Mouse (Mus musculus) MN1 (cell line): Measurements from ENCODE around the gene Cyp39a1.

Experiments
- DNase-seq: peaks from one replicate; pipeline ENCODE4 v3.0.0-alpha.2; 2016; ENCODE audit warnings: low spot score

The Cyp39a1 gene

DNA sequence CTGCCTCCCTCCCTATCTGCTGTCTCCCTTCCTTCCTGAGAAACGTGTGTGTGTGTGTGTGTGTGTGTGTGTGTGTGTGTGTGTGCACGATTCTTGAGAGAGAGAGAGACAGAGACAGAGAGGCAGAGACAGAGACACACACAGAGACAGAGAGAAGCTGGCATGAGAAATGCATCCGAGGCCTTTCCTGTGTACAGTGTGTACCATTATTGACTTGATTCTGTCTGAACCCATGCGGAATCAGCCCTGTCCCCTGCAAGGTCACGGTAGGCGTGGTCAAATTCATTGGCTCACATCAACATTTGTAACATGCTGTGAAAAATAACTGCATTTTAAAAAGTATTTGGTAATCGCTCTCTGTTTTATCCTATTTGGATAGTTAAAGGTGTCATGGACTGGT, 16.9 kb downstream of the Cyp39a1 start:
- DNase-seq: no peak

DNA sequence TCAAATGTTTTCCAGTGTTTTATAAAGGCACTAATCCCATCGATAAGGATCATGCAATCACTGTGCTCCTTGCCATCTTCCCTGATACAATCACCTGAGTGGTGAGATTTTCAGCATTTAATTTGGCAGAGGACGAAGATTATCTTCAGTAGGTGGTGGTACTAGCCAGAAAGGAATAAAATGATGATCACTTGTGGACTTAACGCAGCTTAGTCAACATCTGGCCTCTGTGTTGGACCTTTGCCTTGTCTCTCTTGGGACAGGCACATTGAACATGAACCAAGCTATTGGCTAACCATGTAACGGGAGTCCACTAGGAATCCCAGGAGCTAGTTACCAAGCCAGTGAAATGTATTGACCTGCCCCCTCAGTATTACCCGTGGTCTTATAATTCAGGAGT, 17.4 kb downstream of the Cyp39a1 start:
- no peak for DNase-seq

DNA sequence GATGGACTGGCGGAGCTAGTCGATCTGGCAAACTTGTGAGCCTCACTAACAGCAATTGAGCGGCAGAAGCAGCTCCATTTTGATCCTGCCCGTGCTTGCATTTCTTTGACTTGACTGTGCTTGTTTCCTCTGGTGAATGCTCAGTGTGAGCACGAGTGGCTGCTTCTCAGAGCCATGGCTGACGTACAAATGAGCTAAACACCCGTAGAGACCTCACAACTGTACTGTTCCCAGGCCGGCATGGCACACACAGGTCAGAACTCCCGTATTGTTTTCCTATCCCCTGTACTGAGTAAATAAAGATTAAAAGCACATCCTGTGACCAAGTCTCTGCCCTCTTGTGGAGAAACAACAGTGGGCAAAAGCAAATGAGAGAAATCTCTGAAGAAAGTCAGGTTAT, 22.4 kb downstream of the Cyp39a1 start:
- DNase-seq: no peak

DNA sequence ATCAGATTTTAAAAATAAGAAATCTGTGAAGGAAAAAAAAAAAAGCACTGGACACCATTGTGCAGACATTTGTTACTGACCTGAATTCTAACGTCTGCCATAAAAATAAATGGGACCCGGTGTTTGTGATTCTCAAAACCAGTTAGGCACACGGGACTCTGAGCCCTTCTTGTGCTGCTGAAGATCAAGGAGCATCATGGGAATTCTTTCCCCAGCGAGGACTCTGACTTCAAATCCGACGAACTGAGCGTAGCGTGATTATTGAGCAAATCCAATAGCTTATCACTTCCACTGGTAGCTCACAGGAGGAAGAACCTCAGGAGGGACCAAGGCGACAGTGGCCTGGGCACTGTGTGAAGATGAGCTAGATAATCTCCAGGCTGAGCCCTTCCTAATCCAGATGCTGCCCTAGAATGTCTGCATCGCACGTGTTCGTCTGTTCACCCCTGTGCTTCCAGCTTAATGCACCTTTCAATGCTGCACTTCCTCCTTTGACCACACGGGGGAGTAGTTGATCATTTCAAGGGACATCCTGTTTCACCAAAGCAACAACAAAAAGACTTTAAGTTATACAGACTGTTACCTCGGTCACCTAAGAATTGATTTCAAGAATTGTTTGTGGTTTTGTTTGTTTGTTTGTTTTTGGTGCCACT, 31.9 kb downstream of the Cyp39a1 start:
- DNase-seq: peak; percentile 64

DNA sequence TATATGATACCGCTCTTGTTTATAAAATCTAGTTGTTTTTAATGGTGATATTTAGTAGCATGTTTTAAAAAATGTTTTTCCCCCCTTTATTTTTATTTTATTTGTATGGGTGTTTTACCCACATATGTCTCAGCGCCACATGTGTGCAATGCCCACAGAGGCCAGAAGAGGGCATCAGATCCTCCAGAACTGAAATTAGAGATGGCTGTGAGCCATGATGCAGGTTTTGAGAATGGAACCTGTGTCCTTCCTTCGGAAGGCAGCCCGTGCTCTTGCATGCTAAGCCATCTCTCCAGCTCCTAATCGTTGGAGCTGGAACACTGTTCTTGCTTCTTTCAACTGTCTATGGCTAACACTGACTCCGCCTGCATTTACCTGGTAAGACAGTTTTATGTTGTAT, 33.8 kb downstream of the Cyp39a1 start:
- DNase-seq: no peak

DNA sequence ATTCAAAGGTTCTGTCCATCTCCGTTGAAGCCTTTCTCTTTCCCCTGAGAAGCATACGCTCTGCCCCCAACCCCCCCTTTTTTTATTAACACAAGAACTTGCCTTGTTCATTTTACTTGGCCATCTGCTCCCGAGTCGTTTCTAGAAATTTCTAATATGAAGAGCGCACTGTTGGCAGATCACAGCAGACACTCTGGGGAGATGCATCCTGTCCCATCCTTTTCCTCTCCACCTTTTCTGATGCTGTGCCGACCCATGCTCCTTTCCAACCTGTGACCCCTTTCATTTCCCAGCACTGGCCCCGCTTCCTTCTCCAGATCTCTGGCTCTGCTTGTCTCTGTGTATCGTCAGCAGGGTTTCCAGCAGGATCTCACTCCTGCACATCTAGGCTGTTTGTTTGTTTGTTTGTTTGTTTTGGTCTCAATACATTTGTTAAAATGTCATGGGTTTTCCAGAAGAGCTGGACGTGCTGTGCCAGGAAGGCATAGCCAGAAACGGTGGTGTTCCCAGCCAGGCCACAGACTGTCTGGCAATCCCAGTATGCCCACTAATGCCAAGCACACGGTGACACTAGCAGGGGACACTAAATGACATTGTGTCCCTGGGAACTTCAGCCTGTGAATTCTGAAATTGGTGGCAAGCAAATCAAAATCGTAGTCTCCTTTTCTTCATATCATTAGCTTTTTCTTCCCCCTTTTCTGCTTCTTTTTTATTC, 37.1 kb downstream of the Cyp39a1 start:
- no peak for DNase-seq

DNA sequence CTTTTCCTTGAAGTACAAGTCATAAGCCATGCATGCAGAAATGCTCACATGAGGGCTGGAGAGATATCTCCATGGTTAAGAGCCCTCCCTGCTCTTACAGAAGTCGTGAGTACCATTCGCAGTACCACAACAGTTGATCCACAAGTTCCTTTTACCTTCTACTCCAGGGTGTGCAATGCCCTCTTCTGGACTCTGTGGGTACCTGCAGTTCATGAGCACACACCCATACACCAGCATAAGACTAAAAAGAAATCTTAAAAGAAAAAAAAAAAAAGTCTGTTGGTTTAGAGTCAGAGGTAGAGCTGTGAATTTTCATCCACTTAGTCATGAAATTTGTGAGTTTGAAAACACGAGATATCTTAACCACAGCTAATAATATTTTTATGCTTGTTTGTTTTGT, 39.5 kb downstream of the Cyp39a1 start:
- DNase-seq: no peak

DNA sequence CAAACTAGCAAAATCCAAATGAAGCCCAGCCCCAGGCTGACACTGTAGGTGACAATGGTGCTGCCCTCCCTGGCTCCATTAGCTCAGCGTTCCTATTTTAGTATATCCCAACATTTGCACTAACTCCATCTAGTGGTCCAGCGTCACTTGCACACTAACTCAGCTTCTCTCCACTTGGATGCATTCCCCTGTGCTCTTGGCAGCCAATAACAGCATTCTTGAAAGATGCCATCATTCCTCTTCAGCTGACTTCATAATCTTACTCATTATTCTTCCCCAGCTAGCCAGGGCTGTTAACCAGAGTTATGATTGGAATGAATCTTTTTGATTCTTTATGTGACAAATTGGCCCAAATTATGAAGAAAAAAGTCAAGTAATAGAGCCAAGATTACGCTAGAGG, 40.0 kb downstream of the Cyp39a1 start:
- no peak for DNase-seq

DNA sequence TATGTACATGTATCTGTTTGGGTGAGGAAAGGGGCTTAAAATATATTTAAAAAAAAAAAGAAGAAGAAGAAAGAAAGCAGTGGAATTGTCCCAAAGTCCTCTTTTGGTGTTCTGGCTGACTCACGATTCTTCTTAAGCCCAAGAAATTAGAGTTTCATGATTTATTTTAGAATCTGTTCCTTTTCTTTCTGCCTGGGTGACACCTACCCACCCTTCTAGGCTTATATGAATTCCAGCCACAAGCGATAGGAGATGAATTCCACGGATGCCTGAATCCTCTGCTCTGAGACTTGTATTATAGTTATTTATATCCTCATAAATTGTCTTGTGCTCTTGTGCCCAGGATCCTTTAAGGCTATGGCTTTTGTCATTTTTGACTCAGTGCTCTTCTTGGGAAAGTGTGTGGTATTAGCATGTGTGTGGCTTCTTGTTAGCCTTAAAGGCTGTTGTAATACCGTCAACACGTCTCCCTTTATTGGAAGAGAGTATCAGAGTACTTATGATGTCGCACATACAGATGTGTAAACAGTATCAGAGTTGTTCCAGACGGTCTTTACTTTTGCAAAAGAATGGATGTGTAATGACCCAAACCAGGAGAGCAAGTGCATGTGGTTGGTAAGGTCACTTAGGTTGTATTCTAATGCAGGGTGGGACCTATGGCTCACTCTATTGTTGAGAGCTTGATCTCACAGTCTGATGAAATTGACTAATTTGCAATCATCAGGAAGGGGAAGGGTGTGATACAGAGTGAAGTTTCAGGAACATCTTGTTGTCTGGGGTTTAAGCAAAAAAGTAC, 44.5 kb downstream of the Cyp39a1 start:
- no peak for DNase-seq

DNA sequence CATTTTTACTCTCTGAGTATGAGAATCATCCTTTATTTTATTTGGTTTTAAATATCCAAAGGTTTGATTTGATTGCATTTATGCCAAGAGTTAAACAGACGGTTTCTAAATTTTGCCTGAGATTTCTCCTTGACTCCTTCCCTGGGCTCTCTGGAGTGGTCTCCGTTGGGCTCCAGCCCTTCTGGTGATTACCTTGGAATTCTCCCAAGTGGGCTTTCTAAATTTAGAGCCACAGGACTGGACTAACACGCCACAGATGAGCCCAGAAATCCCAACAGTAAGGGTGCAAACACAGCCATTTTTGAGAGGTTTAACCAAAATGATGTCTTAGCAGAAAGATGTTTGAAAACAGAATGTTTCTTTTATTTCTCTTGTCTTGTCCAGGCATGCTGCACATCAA, 47.0 kb downstream of the Cyp39a1 start:
- DNase-seq: no peak

DNA sequence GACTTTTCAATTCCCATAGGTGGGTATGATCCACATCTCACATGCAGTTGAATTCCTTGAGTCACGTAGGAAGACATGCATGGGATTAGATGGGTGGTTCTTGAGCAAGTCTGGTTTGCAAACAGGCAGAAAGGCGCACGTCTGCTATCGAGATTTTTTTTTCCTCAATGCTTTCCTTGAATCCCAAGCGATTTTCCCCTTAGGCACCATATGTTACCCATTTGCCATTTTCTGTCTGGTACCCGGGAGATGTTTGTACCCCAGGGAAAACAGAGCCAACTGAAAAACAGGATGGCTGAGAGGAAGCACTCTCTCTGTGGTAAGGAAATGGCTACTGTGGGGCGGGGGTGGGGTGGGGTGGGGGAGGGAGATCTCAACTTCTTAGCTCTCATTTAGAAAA, 49.4 kb downstream of the Cyp39a1 start:
- DNase-seq: no peak

DNA sequence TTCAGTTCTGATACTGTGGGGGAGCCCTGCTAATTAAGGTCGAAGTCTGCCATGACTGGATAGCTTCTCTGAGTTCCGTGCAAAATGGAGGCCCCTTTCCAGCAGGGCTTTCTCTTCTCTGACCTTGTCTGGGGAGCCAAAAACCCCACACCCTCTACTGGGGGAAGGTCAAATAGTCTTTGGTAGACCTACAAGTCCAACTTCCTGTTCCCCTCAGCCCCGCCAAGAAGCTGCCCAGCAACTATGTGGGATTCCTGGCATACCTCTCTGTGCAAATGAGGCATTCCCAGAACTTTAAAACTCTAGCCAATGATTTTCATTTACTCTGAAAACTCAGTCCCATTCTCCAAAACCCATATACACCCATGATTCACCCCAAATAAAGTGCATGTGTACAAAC, 52.2 kb downstream of the Cyp39a1 start:
- DNase-seq: no peak

DNA sequence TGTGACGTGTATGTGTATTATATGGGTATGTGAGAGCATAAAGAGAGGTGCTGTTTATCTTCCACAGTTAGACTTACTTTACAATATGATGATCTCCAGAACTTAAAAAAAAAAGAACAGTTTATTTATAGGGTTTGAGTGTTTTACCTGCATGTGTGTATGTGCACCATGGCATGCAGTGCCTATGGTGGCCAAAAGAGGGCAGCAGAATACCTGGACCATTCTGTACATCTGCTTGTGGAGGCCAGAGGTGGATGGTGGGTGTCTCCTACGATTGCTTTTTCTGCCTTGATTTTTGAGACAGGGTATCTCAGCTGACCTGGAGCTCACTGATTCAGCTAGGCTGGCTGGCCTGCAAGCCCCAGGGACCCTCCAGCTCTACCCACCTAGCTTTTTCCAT, 57.3 kb downstream of the Cyp39a1 start:
- DNase-seq: no peak

DNA sequence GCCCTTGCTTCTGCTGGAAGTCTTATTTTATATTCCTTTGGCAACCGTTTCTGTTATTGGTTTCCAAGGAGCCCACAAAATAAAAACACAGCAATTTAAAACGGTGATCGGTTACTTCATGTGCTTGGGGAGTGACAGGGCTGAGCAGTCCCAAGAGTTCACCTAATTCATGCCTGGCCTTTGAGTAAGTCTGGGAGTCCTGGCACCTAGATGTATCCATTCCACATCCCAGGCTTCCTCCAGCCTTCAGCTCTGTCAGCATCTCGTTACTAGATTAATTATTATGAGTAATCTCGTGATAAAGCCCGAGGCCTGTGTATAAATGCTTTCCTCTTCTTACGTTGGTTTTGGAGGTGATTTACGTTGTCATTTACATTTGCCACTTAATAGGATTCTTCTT, 64.1 kb downstream of the Cyp39a1 start:
- no peak for DNase-seq

DNA sequence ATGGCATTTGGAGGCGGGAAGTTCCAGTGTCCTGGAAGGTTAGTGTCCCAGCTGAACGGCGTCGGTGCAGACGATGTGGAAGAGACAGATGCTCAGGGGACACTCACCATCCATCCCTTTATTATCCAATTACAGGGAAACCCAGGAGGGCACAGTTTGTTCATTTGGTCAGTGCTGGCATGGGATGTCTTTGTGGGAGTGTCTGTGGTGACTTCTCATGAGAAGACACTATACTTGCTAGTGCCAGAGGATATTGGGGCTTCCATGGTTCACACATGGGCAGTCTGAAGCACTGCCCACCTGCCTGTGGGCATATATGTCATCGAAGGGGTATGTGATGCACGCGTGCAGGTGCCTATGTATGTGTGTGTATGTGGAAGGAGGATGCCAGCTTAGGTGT, 64.8 kb downstream of the Cyp39a1 start:
- DNase-seq: no peak

DNA sequence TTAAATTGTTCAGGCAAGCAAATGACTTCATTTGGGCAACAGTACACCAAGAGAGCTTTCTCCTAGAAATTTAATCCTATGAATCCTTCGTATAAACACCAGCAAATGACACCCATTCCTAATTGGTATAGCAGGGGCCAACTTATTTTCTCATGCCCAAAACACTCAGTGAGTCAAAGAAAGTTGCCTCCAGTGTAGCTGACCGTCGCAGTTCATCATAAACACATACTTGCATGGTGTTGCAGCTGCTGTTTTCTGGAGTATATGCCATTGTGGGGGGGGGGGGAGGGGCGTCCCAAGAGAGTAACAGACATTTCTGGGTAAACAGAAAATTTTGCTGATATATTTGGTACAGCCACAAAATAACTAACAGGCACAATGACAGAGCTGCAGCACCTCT, 67.0 kb downstream of the Cyp39a1 start:
- DNase-seq: no peak

DNA sequence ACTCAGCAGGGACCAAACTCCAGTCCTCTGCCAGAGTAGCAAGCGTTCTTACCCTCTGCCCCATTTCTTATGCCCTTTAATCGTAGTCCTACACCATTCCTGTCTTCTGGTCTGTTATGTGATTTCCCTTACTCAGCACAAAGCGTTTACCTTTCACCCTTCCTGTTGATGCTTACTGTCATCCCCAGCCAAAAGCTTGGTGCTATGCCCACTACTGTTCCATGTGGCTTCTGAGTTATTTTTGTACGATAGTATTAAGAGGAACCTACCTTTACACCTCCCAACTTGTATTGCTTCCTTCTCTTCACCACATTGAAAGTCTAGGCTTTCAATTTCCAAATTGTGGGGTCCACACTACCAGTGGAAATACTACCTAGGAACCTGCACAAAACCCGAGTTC, 76.7 kb downstream of the Cyp39a1 start:
- DNase-seq: no peak

DNA sequence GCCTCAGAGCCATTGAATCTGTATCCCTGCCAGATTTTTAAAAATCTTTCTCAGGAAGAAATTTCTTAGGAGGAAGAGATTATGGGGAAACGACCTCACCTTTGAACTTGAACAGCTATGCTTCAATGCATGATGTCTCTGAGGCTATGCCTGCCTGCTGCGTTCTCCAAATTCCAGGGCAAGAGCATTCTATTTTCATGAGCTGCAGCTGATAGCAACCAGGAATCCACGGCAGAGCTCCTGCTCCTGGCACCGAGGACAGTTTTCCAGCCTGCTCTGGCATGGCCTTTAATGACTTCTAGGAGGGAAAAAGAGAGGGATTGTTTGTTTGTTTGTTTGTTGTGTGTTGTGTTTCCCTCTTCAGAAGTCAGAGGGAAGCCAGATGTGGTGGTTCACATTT, 77.2 kb downstream of the Cyp39a1 start:
- no peak for DNase-seq

DNA sequence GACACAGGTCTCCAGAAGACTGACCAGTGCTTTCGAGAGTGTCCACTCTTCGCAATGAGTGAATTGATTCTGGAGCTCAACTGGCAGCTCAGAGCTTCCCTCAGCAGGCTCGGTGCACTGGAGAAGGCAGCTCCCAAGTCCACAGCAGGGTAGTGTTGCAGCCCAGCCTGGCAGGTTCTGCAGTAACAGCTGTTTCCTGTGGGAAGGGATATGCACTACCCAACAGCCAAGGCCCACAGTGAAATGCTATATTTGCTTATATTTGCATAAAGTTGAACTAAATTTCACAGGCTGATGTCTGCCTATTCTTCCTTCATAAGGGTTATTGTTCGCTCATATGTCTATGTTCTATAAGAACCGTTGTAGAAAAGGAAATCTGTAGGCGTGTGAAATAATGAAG, 83.9 kb downstream of the Cyp39a1 start:
- no peak for DNase-seq

DNA sequence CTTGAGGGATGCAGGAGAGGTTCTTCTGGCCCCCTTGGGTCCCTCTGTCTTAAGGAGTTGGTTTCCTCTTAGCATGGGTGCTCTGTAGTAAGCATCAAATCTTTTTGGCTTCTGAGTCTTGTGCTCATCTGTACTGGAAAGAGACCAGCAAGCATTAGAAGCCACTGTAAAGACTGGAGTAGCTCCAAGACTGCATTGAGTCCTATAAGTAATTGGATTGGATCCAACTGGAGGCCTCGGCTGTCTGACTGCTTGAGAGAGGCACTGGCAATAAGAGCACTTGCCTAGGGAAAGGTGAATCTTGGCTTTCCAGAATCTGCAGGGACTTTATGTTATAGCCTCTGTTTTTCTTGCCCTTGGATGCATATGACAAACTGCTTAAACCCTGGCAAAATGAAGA, 85.6 kb downstream of the Cyp39a1 start:
- DNase-seq: no peak

DNA sequence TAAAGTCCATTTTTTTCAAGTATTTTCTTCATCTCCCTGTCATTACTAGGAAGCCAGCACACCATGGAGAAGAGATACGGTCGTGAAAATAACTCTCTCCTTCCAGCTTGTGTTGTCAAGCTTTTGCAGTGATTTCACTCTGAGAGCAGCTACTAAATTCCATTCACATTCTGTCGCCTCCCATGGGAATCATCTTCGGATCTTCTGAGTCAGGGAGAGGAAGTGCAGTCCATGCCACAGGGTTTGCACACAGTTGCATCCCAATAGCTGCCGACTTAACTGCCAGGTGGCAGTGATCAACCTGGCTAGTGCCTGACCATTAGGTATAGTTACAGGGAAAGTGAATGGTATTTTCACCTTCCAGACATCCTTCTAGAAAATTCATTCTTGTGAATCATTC, 87.5 kb downstream of the Cyp39a1 start:
- DNase-seq: no peak

DNA sequence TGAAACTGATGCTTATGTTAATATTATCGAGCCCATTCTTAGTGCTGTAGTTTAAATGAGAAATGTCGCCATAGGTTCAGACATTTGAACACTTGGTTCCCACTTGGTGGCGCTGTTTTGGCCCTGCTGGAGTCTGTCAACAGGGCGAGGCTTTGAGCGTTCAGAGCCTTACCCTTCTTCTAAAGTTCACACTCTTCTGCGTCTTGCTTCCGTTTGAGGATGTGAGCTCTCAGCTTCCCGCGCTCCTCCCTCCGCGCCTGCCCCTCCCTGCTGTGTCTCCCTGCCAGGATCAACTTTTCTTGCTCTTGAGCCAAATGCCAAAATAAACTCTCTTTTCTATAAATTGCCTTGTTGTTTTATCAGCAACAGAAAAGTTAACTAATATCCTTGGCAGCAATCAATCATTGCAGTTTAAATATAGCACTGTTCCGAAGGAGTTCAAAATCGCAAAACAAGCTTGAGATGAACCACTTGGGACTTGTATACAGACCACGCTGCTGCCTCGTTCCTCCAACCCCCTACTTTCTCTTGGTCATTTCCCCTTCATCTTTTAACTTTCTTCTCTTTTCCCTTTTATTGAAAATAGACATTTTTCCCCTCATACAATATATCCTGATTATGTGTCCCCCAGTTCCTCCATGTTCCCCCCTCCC, 91.5 kb downstream of the Cyp39a1 start:
- no peak for DNase-seq

DNA sequence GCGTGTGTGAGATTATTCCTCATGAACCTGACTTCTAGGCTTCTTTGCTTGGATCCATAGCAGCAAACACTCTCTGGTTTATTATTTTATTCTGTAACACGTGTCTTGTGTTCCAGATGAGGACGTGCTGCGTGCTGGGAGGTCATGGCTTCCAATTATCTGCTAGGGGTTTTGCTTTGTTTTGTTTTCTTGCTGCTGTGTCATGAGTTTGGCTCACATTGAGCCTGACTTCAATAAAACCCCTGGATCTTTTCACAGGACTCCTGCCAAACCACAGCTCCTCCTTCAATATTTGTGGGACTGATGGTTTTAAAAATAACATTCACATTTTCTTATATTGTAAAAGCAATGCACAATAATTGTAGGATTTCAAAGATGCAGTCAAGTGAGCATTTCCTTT, 117.3 kb downstream of the Cyp39a1 start:
- no peak for DNase-seq
